Mouse (Mus musculus): ENCODE results near the gene Ptprn2. TPM values are rescaled to one million over a fixed set of nuclear protein-coding genes. Genes with fewer than 3 reads are reported as not detected.

Gene Ptprn2
- polyA plus RNA-seq, 1 experiment, result 146 TPM

GRCm38 (mm10) chr12:116586167-116586566 is 100.6 kb downstream of the Ptprn2 start:
- DNase-seq (ENCODE audit: extremely low spot score in 1 of 2, low spot score in 1 of 2), result no peak

- DNase-seq (ENCODE audit: extremely low spot score in 1 of 2, low spot score in 1 of 2), result no peak
These were observed 102.0 kb downstream of the Ptprn2 start for GRCm38 (mm10) chr12:116587548-116587947.

GRCm38 (mm10) chr12:116590076-116590475 is 104.6 kb downstream of the Ptprn2 start:
- no peak for DNase-seq (ENCODE audit: extremely low spot score in 1 of 2, low spot score in 1 of 2)

- DNase-seq (ENCODE audit: extremely low spot score in 1 of 2, low spot score in 1 of 2), result no peak
These were observed 108.9 kb downstream of the Ptprn2 start for GRCm38 (mm10) chr12:116594457-116594856.

- no peak for DNase-seq (ENCODE audit: extremely low spot score in 1 of 2, low spot score in 1 of 2)
These were observed 109.5 kb downstream of the Ptprn2 start for GRCm38 (mm10) chr12:116594866-116595610.

- no peak for DNase-seq (ENCODE audit: extremely low spot score in 1 of 2, low spot score in 1 of 2)
These were observed 110.2 kb downstream of the Ptprn2 start for GRCm38 (mm10) chr12:116595727-116596126.

GRCm38 (mm10) chr12:116596993-116597392 is 111.5 kb downstream of the Ptprn2 start:
- no peak for DNase-seq (ENCODE audit: extremely low spot score in 1 of 2, low spot score in 1 of 2)

GRCm38 (mm10) chr12:116597670-116598069 is 112.2 kb downstream of the Ptprn2 start:
- DNase-seq (ENCODE audit: extremely low spot score in 1 of 2, low spot score in 1 of 2), result no peak

GRCm38 (mm10) chr12:116598123-116599005 is 112.8 kb downstream of the Ptprn2 start:
- DNase-seq (ENCODE audit: extremely low spot score in 1 of 2, low spot score in 1 of 2), result peak in 1 of 2 experiments; percentile 72

- peak in 1 of 2 experiments; percentile 74 for DNase-seq (ENCODE audit: extremely low spot score in 1 of 2, low spot score in 1 of 2)
These were observed 114.0 kb downstream of the Ptprn2 start for GRCm38 (mm10) chr12:116599537-116599936.

GRCm38 (mm10) chr12:116600054-116600453 is 114.5 kb downstream of the Ptprn2 start:
- no peak for DNase-seq (ENCODE audit: extremely low spot score in 1 of 2, low spot score in 1 of 2)

GRCm38 (mm10) chr12:116601395-116601794 is 115.9 kb downstream of the Ptprn2 start:
- DNase-seq (ENCODE audit: extremely low spot score in 1 of 2, low spot score in 1 of 2), result no peak

GRCm38 (mm10) chr12:116601921-116602320 is 116.4 kb downstream of the Ptprn2 start:
- no peak for DNase-seq (ENCODE audit: extremely low spot score in 1 of 2, low spot score in 1 of 2)

GRCm38 (mm10) chr12:116608598-116608997 is 123.1 kb downstream of the Ptprn2 start:
- DNase-seq (ENCODE audit: extremely low spot score in 1 of 2, low spot score in 1 of 2), result no peak

- DNase-seq (ENCODE audit: extremely low spot score in 1 of 2, low spot score in 1 of 2), result peak; percentile 53 to 94
These were observed 134.3 kb downstream of the Ptprn2 start for GRCm38 (mm10) chr12:116619868-116620267.

- no peak for DNase-seq (ENCODE audit: extremely low spot score in 1 of 2, low spot score in 1 of 2)
These were observed 134.8 kb downstream of the Ptprn2 start for GRCm38 (mm10) chr12:116620299-116620698.

- DNase-seq (ENCODE audit: extremely low spot score in 1 of 2, low spot score in 1 of 2), result no peak
These were observed 136.0 kb downstream of the Ptprn2 start for GRCm38 (mm10) chr12:116621325-116622040.

GRCm38 (mm10) chr12:116622665-116623387 is 137.3 kb downstream of the Ptprn2 start:
- peak in 1 of 2 experiments; percentile 76 for DNase-seq (ENCODE audit: extremely low spot score in 1 of 2, low spot score in 1 of 2)

- DNase-seq (ENCODE audit: extremely low spot score in 1 of 2, low spot score in 1 of 2), result peak in 1 of 2 experiments; percentile 81
These were observed 140.1 kb downstream of the Ptprn2 start for GRCm38 (mm10) chr12:116625391-116626281.
